Mouse (Mus musculus): ENCODE measurements around the gene Tbc1d5. TPM values are rescaled to one million over a fixed set of nuclear protein-coding genes. Genes with fewer than 3 reads are reported as not detected.

Tbc1d5 gene
- polyA plus RNA-seq, 1 experiment from 2014 or later, result 6.8 TPM

- Histone ChIP-seq H3K27ac (no peak overlapping the region), H3K9ac (no peak overlapping the region), H3K4me1 (no peaks in the 10 kb centered on the region), H3K36me3 (ENCODE audit: poor library complexity, severe bottlenecking) (no peaks in the 10 kb centered on the region), H3K27me3 (no peaks in the 10 kb centered on the region), H3K4me3 (no peak overlapping the region), H3K9me3 (replicated peaks) (no peaks in the 10 kb centered on the region), H3K4me2 (no peak overlapping the region)
- 75% methylated on average over 9 of the region's 9 CpGs for WGBS
- ATAC-seq, result peak; percentile 86
Observed at GRCm38 (mm10) chr17:50954313-50954712, 224.8 kb downstream of the Tbc1d5 start.

GRCm38 (mm10) chr17:50922308-50922707 is 256.8 kb downstream of the Tbc1d5 start:
- ATAC-seq, result no peak
- Histone ChIP-seq H3K4me3 (no peak overlapping the region), H3K27me3 (no peaks in the 10 kb centered on the region), H3K27ac (no peak overlapping the region), H3K36me3 (ENCODE audit: poor library complexity, severe bottlenecking) (no peaks in the 10 kb centered on the region), H3K9me3 (replicated peaks) (no peaks in the 10 kb centered on the region), H3K4me1 (peaks cover 3% of the 10 kb centered on the region; the same call in 1 of the 2 replicates), H3K4me2 (no peak overlapping the region), H3K9ac (no peak overlapping the region)
- 91% methylated on average over 2 of the region's 2 CpGs for WGBS

GRCm38 (mm10) chr17:50915216-50915615 is 263.9 kb downstream of the Tbc1d5 start:
- ATAC-seq, result no peak
- 96% methylated on average over 2 of the region's 2 CpGs for WGBS

GRCm38 (mm10) chr17:50908568-50909335 is 270.4 kb downstream of the Tbc1d5 start:
- Histone ChIP-seq H3K9ac (no peak overlapping the region), H3K27me3 (no peaks in the 10 kb centered on the region), H3K9me3 (replicated peaks) (no peaks in the 10 kb centered on the region), H3K4me2 (no peak overlapping the region), H3K4me1 (peaks cover 9% of the 10 kb centered on the region; the same call in 1 of the 2 replicates), H3K36me3 (ENCODE audit: poor library complexity, severe bottlenecking) (no peaks in the 10 kb centered on the region), H3K27ac (no peak overlapping the region), H3K4me3 (no peak overlapping the region)
- 61% methylated on average over 6 of the region's 6 CpGs for WGBS
- ATAC-seq, result peak; percentile 77

More at GRCm38 (mm10) chr17:50915216-50915615, 263.9 kb downstream of the Tbc1d5 start:
- Histone ChIP-seq H3K27me3 (no peaks in the 10 kb centered on the region), H3K4me3 (no peak overlapping the region), H3K9me3 (replicated peaks) (no peaks in the 10 kb centered on the region), H3K27ac (no peak overlapping the region), H3K9ac (no peak overlapping the region), H3K36me3 (ENCODE audit: poor library complexity, severe bottlenecking) (no peaks in the 10 kb centered on the region; the same call in 1 of the 2 replicates), H3K4me2 (no peak overlapping the region), H3K4me1 (peaks cover 3% of the 10 kb centered on the region; the same call in 1 of the 2 replicates)

- no peak for ATAC-seq
- no peak overlapping the region for H3K4me2 ChIP-seq
Observed at GRCm38 (mm10) chr17:50908160-50908559, 271.0 kb downstream of the Tbc1d5 start.

GRCm38 (mm10) chr17:50906630-50907029 is 272.5 kb downstream of the Tbc1d5 start:
- no peak overlapping the region for H3K27ac ChIP-seq
- ATAC-seq, result no peak
- H3K27me3 ChIP-seq, result no peaks in the 10 kb centered on the region
- no peaks in the 10 kb centered on the region for H3K36me3 ChIP-seq (ENCODE audit: poor library complexity, severe bottlenecking)
- H3K4me2 ChIP-seq, result no peak overlapping the region
- no peaks in the 10 kb centered on the region for H3K9me3 ChIP-seq (replicated peaks)
- WGBS, result 25% methylated on average over 1 of the region's 1 CpGs
- H3K4me3 ChIP-seq, result no peak overlapping the region
- peaks cover 9% of the 10 kb centered on the region; the same call in 1 of the 2 replicates for H3K4me1 ChIP-seq
- H3K9ac ChIP-seq, result no peak overlapping the region

More at GRCm38 (mm10) chr17:50908160-50908559, 271.0 kb downstream of the Tbc1d5 start:
- Histone ChIP-seq H3K9me3 (replicated peaks) (no peaks in the 10 kb centered on the region), H3K4me3 (no peak overlapping the region), H3K4me1 (peaks cover 9% of the 10 kb centered on the region; the same call in 1 of the 2 replicates), H3K27ac (no peak overlapping the region), H3K27me3 (no peaks in the 10 kb centered on the region), H3K36me3 (ENCODE audit: poor library complexity, severe bottlenecking) (no peaks in the 10 kb centered on the region), H3K9ac (no peak overlapping the region)
- WGBS, result 63% methylated on average over 4 of the region's 4 CpGs

- Histone ChIP-seq H3K9me3 (replicated peaks) (no peaks in the 10 kb centered on the region), H3K4me3 (no peak overlapping the region), H3K4me2 (no peak overlapping the region), H3K9ac (no peak overlapping the region), H3K36me3 (ENCODE audit: poor library complexity, severe bottlenecking) (no peaks in the 10 kb centered on the region), H3K4me1 (peaks cover 9% of the 10 kb centered on the region; the same call in 1 of the 2 replicates), H3K27me3 (no peaks in the 10 kb centered on the region), H3K27ac (no peak overlapping the region)
- no peak for ATAC-seq
- 91% methylated on average over 3 of the region's 3 CpGs for WGBS
Observed at GRCm38 (mm10) chr17:50904463-50904862, 274.7 kb downstream of the Tbc1d5 start.

GRCm38 (mm10) chr17:50897867-50898266 is 281.3 kb downstream of the Tbc1d5 start:
- no peak overlapping the region for H3K4me2 ChIP-seq
- no peaks in the 10 kb centered on the region for H3K27me3 ChIP-seq
- H3K27ac ChIP-seq, result no peak overlapping the region
- WGBS, result 84% methylated on average over 7 of the region's 7 CpGs
- no peak overlapping the region for H3K4me3 ChIP-seq
- no peaks in the 10 kb centered on the region for H3K36me3 ChIP-seq (ENCODE audit: poor library complexity, severe bottlenecking)
- no peaks in the 10 kb centered on the region for H3K4me1 ChIP-seq
- no peaks in the 10 kb centered on the region for H3K9me3 ChIP-seq (replicated peaks)
- H3K9ac ChIP-seq, result no peak overlapping the region
- ATAC-seq, result no peak

- Histone ChIP-seq H3K9ac (no peak overlapping the region), H3K4me3 (no peak overlapping the region), H3K36me3 (ENCODE audit: poor library complexity, severe bottlenecking) (no peaks in the 10 kb centered on the region), H3K27me3 (no peaks in the 10 kb centered on the region), H3K4me2 (no peak overlapping the region), H3K27ac (no peak overlapping the region), H3K4me1 (no peaks in the 10 kb centered on the region), H3K9me3 (replicated peaks) (no peaks in the 10 kb centered on the region)
- 98% methylated on average over 1 of the region's 1 CpGs for WGBS
- no peak for ATAC-seq
Observed at GRCm38 (mm10) chr17:50889475-50889874, 289.7 kb downstream of the Tbc1d5 start.

GRCm38 (mm10) chr17:50879910-50880309 is 299.2 kb downstream of the Tbc1d5 start:
- no peaks in the 10 kb centered on the region for H3K9me3 ChIP-seq (replicated peaks)
- no peaks in the 10 kb centered on the region for H3K36me3 ChIP-seq (ENCODE audit: poor library complexity, severe bottlenecking)
- no peak overlapping the region for H3K27ac ChIP-seq
- H3K4me1 ChIP-seq, result no peaks in the 10 kb centered on the region
- no peak overlapping the region for H3K9ac ChIP-seq
- ATAC-seq, result no peak
- H3K4me2 ChIP-seq, result no peak overlapping the region
- 90% methylated on average over 4 of the region's 4 CpGs for WGBS
- H3K27me3 ChIP-seq, result no peaks in the 10 kb centered on the region
- no peak overlapping the region for H3K4me3 ChIP-seq

- Histone ChIP-seq H3K9ac (no peak overlapping the region), H3K4me3 (no peak overlapping the region), H3K4me1 (no peaks in the 10 kb centered on the region), H3K27me3 (no peaks in the 10 kb centered on the region), H3K4me2 (no peak overlapping the region), H3K27ac (no peak overlapping the region), H3K36me3 (ENCODE audit: poor library complexity, severe bottlenecking) (no peaks in the 10 kb centered on the region), H3K9me3 (replicated peaks) (no peaks in the 10 kb centered on the region)
- no peak for ATAC-seq
- 83% methylated on average over 5 of the region's 5 CpGs for WGBS
Observed at GRCm38 (mm10) chr17:50876451-50876850, 302.7 kb downstream of the Tbc1d5 start.

GRCm38 (mm10) chr17:50874067-50874466 is 305.1 kb downstream of the Tbc1d5 start:
- WGBS, result 83% methylated on average over 7 of the region's 7 CpGs
- no peaks in the 10 kb centered on the region for H3K36me3 ChIP-seq (ENCODE audit: poor library complexity, severe bottlenecking)
- no peak overlapping the region for H3K9ac ChIP-seq
- ATAC-seq, result peak; percentile 48; the same call in 1 of the 2 replicates
- no peak overlapping the region for H3K4me3 ChIP-seq
- no peaks in the 10 kb centered on the region for H3K4me1 ChIP-seq
- H3K9me3 ChIP-seq (replicated peaks), result no peaks in the 10 kb centered on the region
- H3K27me3 ChIP-seq, result no peaks in the 10 kb centered on the region
- H3K27ac ChIP-seq, result no peak overlapping the region
- no peak overlapping the region for H3K4me2 ChIP-seq

Data from forebrain, embryonic 13.5 days (tissue).